Mouse (Mus musculus) forebrain, embryonic 11.5 days (tissue): Measurements from ENCODE around the gene Nfic. TPM values are rescaled to one million over a fixed set of nuclear protein-coding genes. Genes with fewer than 3 reads are reported as not detected.
A peak's percentile ranks its signal among the peaks of the same experiment; 100 is the strongest.

Experiments used
- ATAC-seq: fragments of 200-750 bp; cut with Nextera tagmentation; replicated peaks from 2 replicates; pipeline ENCODE4 v1.8.0; 2017; ENCODE audit warnings: moderate TSS enrichment; ENCODE audit not compliant: low FRiP score
- DNase-seq: peaks from one replicate; pipeline ENCODE4 v3.0.0-alpha.2; 2017; ENCODE audit warnings: low spot score
- H3K27ac ChIP-seq: fragments of 300-500 bp; sonication (generic); 2 replicates; pipeline ENCODE4 v1.5.1; 2014; ENCODE audit warnings: low read depth, low read length
- H3K27me3 ChIP-seq: fragments of 300-500 bp; sonication (generic); 2 replicates; pipeline ENCODE4 v1.6.1; 2014; ENCODE audit warnings: mild to moderate bottlenecking, low read length, mixed read lengths; ENCODE audit not compliant: control insufficient read depth, insufficient read depth
- H3K36me3 ChIP-seq: fragments of 300-500 bp; sonication (generic); 2 replicates; pipeline ENCODE4 v1.6.1; 2014; ENCODE audit warnings: mild to moderate bottlenecking, low read length, moderate library complexity, mixed read lengths; ENCODE audit not compliant: control insufficient read depth, insufficient read depth
- H3K4me1 ChIP-seq: fragments of 300-500 bp; sonication (generic); replicated peaks from 2 replicates; pipeline ENCODE4 v1.6.1; 2014; ENCODE audit warnings: low read length, mixed read lengths; ENCODE audit not compliant: control insufficient read depth, insufficient read depth
- H3K4me2 ChIP-seq: fragments of 300-500 bp; sonication (generic); 2 replicates; pipeline ENCODE4 v1.6.1; 2014; ENCODE audit warnings: low read depth, mild to moderate bottlenecking, low read length, moderate library complexity, mixed read lengths; ENCODE audit not compliant: severe bottlenecking
- H3K4me3 ChIP-seq: fragments of 300-500 bp; sonication (generic); 2 replicates; pipeline ENCODE4 v1.5.1; 2014; ENCODE audit warnings: low read depth, low read length
- H3K9ac ChIP-seq: fragments of 300-500 bp; sonication (generic); 2 replicates; pipeline ENCODE4 v1.6.1; 2014; ENCODE audit warnings: low read length
- H3K9me3 ChIP-seq: fragments of 300-500 bp; sonication (generic); 2 replicates; pipeline ENCODE4 v1.6.1; 2016; ENCODE audit warnings: low read length, mixed read lengths; ENCODE audit not compliant: control insufficient read depth
- WGBS: fragments of 180-500 bp; shearing (Covaris S2); extraction: QIAGEN DNeasy Blood & Tissue Kit; methylation state at CpG from one replicate; pipeline ENCODE4 v1.1.7; 2014; 5-methylcytosine and 5-hydroxymethylcytosine counted together
- polyA plus RNA-seq: library from polyadenylated mRNA; unstranded; fragments of >200 nt; fragmentation: Nextera tagmentation; extraction: Ambion mirVana; gene quantifications from 2 replicates; pipeline ENCODE4 v1.2.1, GENCODE M21; 2014

Nfic gene
- polyA plus RNA-seq, 1 experiment from 2014 or later, result 10.8 TPM

DNA sequence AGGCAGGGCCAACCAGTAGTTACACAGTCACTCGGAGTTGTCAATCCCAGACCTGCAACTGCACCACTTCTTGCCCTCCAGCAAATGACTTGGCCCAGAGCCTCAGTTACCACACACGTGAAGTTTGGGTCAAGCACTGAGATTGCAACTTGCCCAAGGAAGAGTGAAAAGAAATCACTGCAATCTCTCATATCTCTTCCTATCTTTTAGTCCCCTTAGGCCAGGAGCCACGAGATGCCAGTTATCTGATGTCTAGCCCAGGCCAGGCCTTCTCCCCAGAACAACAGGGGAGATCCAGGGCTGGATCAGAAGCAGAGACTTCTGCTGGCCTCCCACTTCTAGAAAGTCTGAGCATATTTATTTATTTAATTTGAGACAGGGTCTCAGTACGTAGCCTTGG, 99.9 kb downstream of the Nfic start:
- Histone ChIP-seq H3K4me3 (no peak overlapping the region), H3K27ac (no peak overlapping the region), H3K9me3 (no peaks in the 10 kb centered on the region), H3K4me2 (no peak overlapping the region), H3K4me1 (peaks cover 7% of the 10 kb centered on the region; the same call in 1 of the 2 replicates), H3K27me3 (peaks cover 5% of the 10 kb centered on the region; the same call in 1 of the 2 replicates), H3K36me3 (no peaks in the 10 kb centered on the region), H3K9ac (no peak overlapping the region)
- DNase-seq, result no peak
- ATAC-seq, result no peak
- WGBS, result 80% methylated on average over 4 of the region's 4 CpGs

DNA sequence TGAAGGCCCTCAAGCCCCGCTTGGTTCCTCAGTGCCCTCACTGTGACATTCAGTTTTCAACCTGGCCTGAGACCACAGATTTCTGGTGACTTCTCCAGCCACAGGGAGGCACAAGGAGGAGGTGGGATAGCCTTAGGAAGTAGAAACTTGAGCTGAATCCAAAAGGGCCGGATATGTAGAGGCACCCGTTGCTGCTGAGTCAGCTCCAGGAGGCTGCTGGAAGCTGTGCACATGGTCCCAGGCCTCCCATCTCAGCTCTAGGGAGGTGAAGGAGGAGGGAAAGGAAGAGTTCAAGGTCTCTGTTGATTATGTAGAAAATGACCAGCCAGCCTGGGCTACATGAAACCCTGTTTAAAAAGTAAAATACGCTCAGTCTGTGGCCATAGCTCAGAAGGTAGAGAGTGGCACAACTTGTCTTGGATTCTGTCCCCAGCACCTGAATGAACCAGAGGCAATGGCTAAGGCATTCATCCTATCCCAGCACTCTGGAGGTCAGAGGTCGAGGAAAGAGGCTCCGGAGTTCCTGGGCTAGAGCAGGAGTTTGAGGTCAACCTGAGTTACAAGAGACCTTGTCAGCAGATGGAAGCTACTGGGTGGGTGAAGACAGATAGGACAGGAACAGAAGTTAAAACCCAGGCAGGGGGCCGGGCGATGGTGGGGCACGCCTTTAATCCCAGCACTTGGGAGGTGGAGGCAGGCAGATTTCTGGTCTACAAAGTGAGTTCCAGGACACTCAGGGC, 100.5 kb downstream of the Nfic start:
- peaks cover 7% of the 10 kb centered on the region; the same call in 1 of the 2 replicates for H3K4me1 ChIP-seq
- no peaks in the 10 kb centered on the region for H3K36me3 ChIP-seq
- ATAC-seq (no peak), DNase-seq (no peak)
- no peak overlapping the region for H3K4me3 ChIP-seq
- H3K9ac ChIP-seq, result no peak overlapping the region
- H3K4me2 ChIP-seq, result no peak overlapping the region
- WGBS, result 68% methylated on average over 9 of the region's 9 CpGs
- H3K27me3 ChIP-seq, result peaks cover 5% of the 10 kb centered on the region; the same call in 1 of the 2 replicates
- no peaks in the 10 kb centered on the region for H3K9me3 ChIP-seq
- no peak overlapping the region for H3K27ac ChIP-seq

DNA sequence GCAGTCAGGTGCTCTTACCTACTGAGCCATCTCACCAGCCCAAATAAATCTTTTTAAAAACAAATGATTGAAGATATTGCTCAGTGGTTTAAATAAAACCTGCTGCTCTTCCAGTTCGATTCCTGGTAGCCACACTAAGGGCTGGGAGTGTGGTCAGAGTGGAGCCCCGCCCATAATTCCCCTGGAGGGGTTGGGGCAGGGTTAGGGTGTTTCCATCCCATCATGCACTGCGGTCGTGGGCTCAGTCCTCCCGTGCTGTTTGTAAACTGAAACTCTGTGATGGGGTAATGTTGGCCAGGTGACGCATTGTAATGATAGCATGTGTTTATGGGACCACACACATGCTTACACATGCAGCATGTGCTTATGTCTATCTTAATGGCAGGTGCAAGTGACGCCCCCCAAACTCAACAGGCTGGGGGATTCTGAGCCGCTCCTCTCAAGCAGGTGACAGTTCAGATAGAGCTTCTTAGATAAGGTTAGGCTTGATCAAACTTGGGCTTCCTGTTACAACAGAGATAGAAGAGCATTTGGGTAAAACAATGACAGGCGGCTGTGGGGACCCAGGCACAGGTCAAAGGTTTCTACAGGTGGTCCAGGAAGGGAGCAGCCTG, 103.7 kb downstream of the Nfic start:
- H3K4me1 ChIP-seq, result peaks cover 16% of the 10 kb centered on the region
- DNase-seq, result no peak
- H3K4me2 ChIP-seq, result no peak overlapping the region
- 21% methylated on average over 9 of the region's 9 CpGs for WGBS
- H3K27me3 ChIP-seq, result peaks cover 6% of the 10 kb centered on the region; the same call in 1 of the 2 replicates
- ATAC-seq, result no peak
- H3K36me3 ChIP-seq, result no peaks in the 10 kb centered on the region
- no peaks in the 10 kb centered on the region for H3K9me3 ChIP-seq
- H3K27ac ChIP-seq, result no peak overlapping the region
- no peak overlapping the region for H3K4me3 ChIP-seq
- no peak overlapping the region for H3K9ac ChIP-seq

DNA sequence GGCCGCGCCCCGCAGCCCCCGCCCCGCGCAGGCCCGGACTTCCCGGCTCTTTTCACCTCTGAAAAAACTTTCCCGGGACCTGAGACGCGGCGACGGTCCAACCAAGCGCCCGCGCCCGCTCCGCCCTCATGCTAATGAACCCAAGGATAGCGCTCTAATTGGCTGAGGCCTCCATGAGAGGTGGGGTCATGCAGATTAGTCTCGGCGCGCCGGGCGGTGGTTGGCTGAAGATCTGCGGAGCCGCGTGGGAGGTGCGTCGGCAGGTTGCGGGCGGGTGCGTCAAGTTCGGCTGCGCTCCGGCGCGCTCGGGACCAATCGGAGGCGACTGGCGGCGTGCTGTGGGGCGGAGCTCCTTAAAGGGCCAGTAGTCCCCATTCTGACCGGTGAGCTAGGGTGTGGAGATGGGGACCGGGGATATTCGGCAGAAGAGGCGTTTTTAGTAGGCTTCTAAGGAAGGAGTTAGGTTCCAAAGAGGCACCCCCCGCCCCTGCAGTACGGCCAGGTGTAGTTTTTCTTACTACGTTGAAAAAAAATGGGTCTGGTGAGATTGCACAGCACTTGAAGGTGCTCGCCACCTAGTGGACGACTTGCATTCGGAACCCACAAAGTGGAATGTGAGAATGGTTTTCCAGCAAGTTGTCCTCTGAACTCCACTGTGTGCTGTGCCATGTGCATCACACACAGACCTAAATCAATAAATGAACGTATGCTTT, 104.9 kb downstream of the Nfic start, which contains the start of gene Hmg20b:
Hmg20b (minus strand) TSS at position 130 of the 713 bp plus-strand sequence.
- Histone ChIP-seq H3K27me3 (0 out of 2 replicates have a peak, but pooled peaks cover 2% of the 10 kb centered on the region), H3K27ac (peak within 1 kb of the TSS; percentile 21; the same call in 1 of the 2 replicates), H3K4me2 (peak within 1 kb of the TSS; percentile 88), H3K9me3 (no peaks in the 10 kb centered on the region), H3K4me1 (peaks cover 23% of the 10 kb centered on the region), H3K9ac (peak within 1 kb of the TSS; percentile 80), H3K36me3 (no peaks in the 10 kb centered on the region), H3K4me3 (peak within 1 kb of the TSS; percentile 77)
- DNase-seq, result peak; percentile 100
- WGBS, result under 1% methylated on average over 52 of the region's 54 CpGs
- ATAC-seq, result peak; percentile 95

DNA sequence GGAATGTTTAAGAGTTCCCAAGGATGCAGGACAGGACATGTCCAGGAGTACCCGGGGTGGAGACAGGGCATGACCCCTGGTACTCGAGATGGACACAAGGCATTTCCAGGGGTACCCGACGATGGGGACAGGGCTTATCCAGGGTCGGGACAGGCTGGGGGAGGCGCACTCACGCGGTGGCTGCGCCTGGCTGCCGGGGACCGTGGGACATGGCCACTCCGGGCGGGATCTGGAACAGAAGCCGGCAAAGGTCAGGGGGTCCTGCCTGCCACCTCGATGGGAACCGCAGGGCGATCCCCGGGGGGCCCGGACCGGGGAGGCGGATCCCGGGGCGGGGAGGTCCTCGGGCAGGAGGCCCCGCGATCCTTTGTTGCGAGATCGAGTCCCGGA, 105.5 kb downstream of the Nfic start:
- H3K9me3 ChIP-seq, result no peaks in the 10 kb centered on the region
- peak overlapping the region; percentile 88 for H3K4me2 ChIP-seq
- H3K4me1 ChIP-seq, result peaks cover 23% of the 10 kb centered on the region
- peak overlapping the region; percentile 21; the same call in 1 of the 2 replicates for H3K27ac ChIP-seq
- peaks cover 2% of the 10 kb centered on the region for H3K27me3 ChIP-seq
- H3K4me3 ChIP-seq, result peak overlapping the region; percentile 77
- WGBS, result under 1% methylated on average over 28 of the region's 29 CpGs
- ATAC-seq, result peak; percentile 29
- peak overlapping the region; percentile 80 for H3K9ac ChIP-seq
- DNase-seq, result no peak
- no peaks in the 10 kb centered on the region; the same call in 1 of the 2 replicates for H3K36me3 ChIP-seq

DNA sequence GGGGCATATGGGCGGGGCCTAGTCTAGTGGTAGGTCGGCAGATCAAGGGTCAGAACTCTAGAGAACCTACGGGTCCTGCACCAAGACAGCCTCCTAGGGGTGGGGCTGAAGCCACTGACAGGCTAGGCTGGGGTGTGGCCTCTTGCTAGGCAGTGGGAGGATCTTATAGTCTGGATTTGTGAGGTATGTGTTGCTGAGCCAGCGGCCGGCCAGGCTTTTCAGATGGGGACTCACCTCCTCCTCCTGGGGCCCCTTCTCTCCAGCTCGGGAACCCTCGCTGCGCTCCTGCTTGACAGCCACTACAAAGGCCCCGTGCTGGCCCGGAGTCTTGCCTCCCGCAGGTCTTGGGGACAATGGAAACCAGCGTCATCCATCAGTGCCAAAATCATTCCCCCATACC, 106.3 kb downstream of the Nfic start:
- no peak overlapping the region for H3K27ac ChIP-seq

DNA sequence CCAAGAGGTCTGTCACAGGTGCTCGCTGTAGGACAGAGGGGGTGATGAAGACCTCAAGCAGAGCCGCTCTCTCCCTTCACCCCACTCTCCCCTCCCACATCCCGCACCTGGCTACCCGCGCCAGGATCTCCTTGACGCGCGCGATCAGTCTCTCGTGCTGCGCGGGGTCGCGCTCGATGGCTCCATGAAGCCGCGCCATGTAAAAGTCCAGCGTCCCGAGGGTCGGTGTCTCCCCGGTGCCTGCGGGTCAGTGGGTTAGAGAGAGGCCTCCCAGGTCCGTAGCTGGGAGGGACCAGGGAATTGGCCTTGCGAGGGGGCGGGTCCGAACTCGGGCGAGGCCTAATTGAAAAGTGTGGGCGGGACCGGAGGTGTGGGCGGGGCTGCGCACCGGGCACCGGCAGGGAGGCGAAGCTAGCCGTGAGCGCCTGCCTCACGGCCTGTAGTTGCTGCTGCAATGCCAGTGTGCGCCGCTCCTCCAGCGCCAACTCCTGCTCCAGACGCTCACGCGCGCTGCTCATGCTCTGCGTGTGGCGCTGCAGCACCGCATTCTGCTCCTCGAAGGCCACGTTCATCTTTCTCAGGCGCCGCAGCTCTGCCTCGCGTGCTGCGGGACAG, 108.9 kb downstream of the Nfic start:
- WGBS, result 4% methylated on average over 55 of the region's 55 CpGs
- ATAC-seq, result no peak
- Histone ChIP-seq H3K27me3 (peaks cover 34% of the 10 kb centered on the region), H3K9ac (peak overlapping the region; percentile 27), H3K4me3 (peak overlapping the region; percentile 21), H3K36me3 (no peaks in the 10 kb centered on the region; the same call in 1 of the 2 replicates), H3K4me1 (peaks cover 23% of the 10 kb centered on the region), H3K4me2 (peak overlapping the region; percentile 42), H3K9me3 (no peaks in the 10 kb centered on the region), H3K27ac (no peak overlapping the region)
- peak; percentile 87 for DNase-seq

More for the DNA sequence above, 106.3 kb downstream of the Nfic start:
- 1% methylated on average over 12 of the region's 12 CpGs for WGBS
- ATAC-seq (no peak), DNase-seq (no peak)
- peak overlapping the region; percentile 80 for H3K9ac ChIP-seq
- peak overlapping the region; percentile 88 for H3K4me2 ChIP-seq
- H3K4me1 ChIP-seq, result peaks cover 23% of the 10 kb centered on the region
- H3K27me3 ChIP-seq, result peaks cover 10% of the 10 kb centered on the region
- no peaks in the 10 kb centered on the region; the same call in 1 of the 2 replicates for H3K36me3 ChIP-seq
- no peaks in the 10 kb centered on the region for H3K9me3 ChIP-seq
- peak overlapping the region; percentile 77 for H3K4me3 ChIP-seq
